Mouse (Mus musculus): ENCODE data around the gene Wdr18. TPM values are rescaled to one million over a fixed set of nuclear protein-coding genes. Genes with fewer than 3 reads are reported as not detected.

The Wdr18 gene
- polyA plus RNA-seq, 1 experiment: 23.8 TPM

DNA sequence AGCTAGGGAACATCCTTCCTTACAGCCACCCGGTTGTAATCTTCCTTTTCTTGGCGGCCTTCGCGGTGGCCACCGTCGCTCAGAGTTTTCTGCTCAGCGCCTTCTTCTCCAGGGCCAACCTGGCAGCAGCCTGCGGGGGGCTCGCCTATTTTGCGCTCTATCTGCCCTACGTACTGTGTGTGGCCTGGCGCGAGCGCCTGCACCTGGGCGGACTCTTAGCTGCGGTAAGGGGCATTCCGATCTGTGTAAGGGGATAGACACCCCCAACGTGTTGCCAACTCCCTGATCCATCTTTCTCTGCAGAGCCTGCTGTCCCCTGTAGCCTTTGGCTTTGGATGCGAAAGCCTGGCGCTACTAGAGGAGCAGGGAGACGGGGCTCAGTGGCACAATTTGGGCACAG lies 42.9 kb downstream of the Wdr18 start:
- TF ChIP-seq FLI1 (IDR thresholded peaks at IDR 0.05; ENCODE audit: low read length) (no peak), GATA1 (IDR thresholded peaks at IDR 0.05; ENCODE audit: borderline replicate concordance, low read length) (no peak)
- H3K36me3 ChIP-seq (replicated peaks; ENCODE audit: low read length): peaks cover 100% of the 10 kb centered on the region
- no peaks in the 10 kb centered on the region for H3K9me3 ChIP-seq
- H3K27me3 ChIP-seq (replicated peaks): no peaks in the 10 kb centered on the region
- H3K4me3 ChIP-seq (replicated peaks): peak overlapping the region; percentile 82
- H3K4me1 ChIP-seq: peaks cover 92% of the 10 kb centered on the region

DNA sequence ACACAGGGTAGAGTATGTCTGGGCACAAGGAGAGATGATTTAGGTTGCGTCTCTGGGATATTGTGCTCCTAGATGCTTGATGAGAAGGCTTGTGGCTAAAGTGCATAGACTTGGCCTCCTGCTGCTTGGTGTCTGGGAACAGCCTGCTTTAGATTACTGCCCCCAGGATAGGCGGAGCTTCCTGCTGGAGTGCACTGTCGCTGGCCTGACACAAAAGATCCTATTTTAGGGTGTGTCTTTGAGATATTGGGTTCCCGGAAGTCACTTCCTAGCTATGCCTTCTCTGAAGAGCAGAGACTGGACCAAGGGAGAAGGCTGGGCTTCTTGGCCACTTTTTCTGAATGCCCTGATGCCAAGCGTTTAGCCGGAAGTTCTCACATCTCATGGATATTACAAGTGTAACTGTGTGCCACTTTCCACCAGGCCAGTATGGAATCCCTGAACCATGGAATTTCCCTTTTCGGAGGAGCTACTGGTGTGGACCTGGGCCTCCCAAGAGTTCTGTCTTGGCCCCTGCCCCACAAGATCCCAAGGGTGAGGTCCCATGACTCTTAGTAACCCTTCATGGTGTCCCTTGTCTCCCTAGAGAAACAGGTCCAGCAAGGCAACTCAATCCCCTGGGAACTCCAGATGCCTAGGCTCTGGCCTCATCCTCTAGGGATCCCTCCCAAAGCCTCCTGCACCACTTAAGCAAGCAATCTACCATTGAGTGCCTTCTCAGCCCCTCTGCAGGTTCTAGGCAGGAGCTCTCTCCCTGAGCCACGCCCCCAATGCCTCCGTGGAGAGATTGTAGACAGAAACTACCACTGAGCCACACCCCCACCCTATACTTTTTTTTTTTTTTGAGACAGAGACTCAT lies 43.7 kb downstream of the Wdr18 start:
- Histone ChIP-seq H3K27me3 (replicated peaks) (no peaks in the 10 kb centered on the region), H3K9me3 (no peaks in the 10 kb centered on the region), H3K4me1 (peaks cover 92% of the 10 kb centered on the region), H3K36me3 (replicated peaks; ENCODE audit: low read length) (peaks cover 100% of the 10 kb centered on the region), H3K4me3 (replicated peaks) (peak overlapping the region; percentile 82)
- TF ChIP-seq GATA1 (IDR thresholded peaks at IDR 0.05; ENCODE audit: borderline replicate concordance, low read length) (no peak), FLI1 (IDR thresholded peaks at IDR 0.05; ENCODE audit: low read length) (no peak)

DNA sequence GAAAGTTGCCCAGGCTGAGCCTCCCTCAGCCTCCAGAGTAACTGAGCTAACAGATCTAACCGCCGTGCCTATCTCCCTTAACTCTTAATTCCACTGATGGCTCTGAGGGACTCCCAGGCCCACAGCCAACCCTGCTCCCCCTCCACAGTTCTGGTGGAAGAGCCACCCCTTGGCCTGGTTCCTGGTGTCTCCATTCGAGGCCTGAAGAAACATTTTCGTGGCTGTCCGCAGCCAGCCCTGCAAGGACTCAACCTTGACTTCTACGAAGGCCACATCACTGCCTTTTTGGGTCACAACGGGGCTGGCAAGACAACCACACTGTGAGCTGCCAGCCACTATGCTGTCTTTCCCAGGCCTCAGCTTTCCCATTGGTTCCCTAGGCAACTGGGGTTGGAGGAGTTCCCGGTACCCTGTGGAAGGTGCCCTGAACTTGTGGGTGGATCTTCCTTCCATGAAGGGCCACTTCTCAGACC lies 44.3 kb downstream of the Wdr18 start:
- Histone ChIP-seq H3K27me3 (replicated peaks) (no peaks in the 10 kb centered on the region), H3K36me3 (replicated peaks; ENCODE audit: low read length) (peaks cover 100% of the 10 kb centered on the region), H3K4me1 (peaks cover 89% of the 10 kb centered on the region), H3K4me3 (replicated peaks) (no peak overlapping the region), H3K9me3 (no peaks in the 10 kb centered on the region)
- TF ChIP-seq FLI1 (IDR thresholded peaks at IDR 0.05; ENCODE audit: low read length) (no peak), GATA1 (IDR thresholded peaks at IDR 0.05; ENCODE audit: borderline replicate concordance, low read length) (no peak)

DNA sequence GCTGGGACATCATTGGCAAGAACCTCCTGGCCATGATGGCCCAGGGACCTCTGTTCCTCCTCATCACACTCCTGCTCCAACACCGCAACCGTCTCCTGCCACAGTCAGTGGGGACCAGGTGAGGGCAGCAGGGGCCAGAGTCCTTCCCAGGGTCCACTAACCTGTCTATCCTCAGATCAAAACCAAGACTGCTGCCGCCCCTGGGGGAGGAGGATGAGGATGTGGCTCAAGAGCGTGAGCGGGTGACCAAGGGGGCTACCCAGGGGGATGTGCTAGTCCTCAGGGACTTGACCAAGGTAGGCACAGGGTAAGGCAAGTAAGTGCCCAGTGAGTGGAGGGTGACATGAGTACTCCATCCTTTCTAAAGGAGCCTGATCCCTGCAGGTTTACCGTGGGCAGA lies 51.8 kb downstream of the Wdr18 start:
- TF ChIP-seq FLI1 (IDR thresholded peaks at IDR 0.05; ENCODE audit: low read length) (no peak), GATA1 (IDR thresholded peaks at IDR 0.05; ENCODE audit: borderline replicate concordance, low read length) (no peak)
- Histone ChIP-seq H3K36me3 (replicated peaks; ENCODE audit: low read length) (peaks cover 96% of the 10 kb centered on the region), H3K4me3 (replicated peaks) (no peak overlapping the region), H3K4me1 (peaks cover 80% of the 10 kb centered on the region), H3K27me3 (replicated peaks) (no peaks in the 10 kb centered on the region), H3K9me3 (peaks cover 3% of the 10 kb centered on the region; the same call in 1 of the 2 replicates)

DNA sequence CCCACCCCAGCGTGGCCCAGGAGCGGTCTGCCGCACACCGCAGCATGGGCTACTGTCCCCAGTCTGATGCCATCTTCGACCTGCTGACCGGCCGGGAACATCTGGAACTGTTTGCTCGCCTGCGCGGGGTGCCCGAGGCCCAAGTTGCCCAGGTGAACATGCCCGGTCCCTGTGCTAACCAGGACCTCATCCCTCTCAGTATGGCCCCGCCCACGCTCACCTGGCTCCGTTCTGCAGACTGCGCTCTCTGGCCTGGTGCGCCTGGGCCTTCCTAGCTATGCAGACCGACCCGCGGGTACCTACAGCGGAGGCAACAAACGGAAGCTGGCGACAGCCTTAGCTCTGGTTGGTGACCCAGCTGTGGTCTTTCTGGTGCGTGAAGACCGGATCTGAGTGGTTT lies 53.7 kb downstream of the Wdr18 start:
- H3K4me1 ChIP-seq: peaks cover 72% of the 10 kb centered on the region
- H3K4me3 ChIP-seq (replicated peaks): no peak overlapping the region
- no peak for TF ChIP-seq FLI1 (IDR thresholded peaks at IDR 0.05; ENCODE audit: low read length)
- TF ChIP-seq GATA1 (IDR thresholded peaks at IDR 0.05; ENCODE audit: borderline replicate concordance, low read length): no peak
- H3K9me3 ChIP-seq: peaks cover 3% of the 10 kb centered on the region; the same call in 1 of the 2 replicates
- H3K36me3 ChIP-seq (replicated peaks; ENCODE audit: low read length): peaks cover 91% of the 10 kb centered on the region
- no peaks in the 10 kb centered on the region for H3K27me3 ChIP-seq (replicated peaks)

DNA sequence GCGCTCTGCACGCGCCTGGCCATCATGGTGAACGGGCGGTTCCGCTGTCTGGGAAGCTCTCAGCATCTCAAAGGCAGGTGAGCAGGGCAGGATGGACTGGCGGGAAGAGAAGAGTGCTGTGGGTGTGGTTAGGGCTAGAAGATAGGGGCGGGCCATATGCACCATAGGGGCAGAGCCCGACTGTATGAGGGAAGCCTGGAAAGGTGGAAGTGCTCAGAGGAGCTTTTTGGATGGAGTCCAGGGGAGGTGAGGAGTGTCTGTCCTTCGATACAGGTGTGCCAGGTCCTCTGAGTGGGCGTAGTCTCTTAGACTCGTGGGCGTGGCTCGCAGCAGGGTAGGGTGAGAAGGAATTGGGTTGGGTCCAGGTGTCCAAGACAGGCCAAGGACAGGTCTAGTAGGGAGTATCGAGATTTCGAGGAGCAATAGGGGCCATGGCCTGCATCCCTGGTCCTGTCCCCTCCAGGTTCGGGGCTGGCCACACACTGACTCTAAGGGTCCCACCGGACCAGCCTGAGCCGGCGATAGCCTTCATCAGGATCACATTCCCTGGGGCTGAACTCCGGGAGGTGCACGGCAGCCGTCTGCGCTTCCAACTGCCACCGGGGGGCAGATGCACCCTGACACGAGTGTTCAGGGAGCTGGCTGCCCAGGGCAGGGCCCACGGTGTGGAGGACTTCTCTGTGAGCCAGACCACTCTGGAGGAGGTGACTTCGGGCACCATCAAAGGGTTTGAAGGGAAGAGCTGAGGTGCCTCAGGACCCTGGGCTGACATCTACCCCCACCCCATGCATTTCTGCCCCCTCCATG lies 54.7 kb downstream of the Wdr18 start:
- no peak for TF ChIP-seq GATA1 (IDR thresholded peaks at IDR 0.05; ENCODE audit: borderline replicate concordance, low read length)
- Histone ChIP-seq H3K36me3 (replicated peaks; ENCODE audit: low read length) (peaks cover 90% of the 10 kb centered on the region), H3K4me3 (replicated peaks) (peak overlapping the region; percentile 78), H3K4me1 (peaks cover 78% of the 10 kb centered on the region), H3K9me3 (peaks cover 2% of the 10 kb centered on the region; the same call in 1 of the 2 replicates), H3K27me3 (replicated peaks) (no peaks in the 10 kb centered on the region)

DNA sequence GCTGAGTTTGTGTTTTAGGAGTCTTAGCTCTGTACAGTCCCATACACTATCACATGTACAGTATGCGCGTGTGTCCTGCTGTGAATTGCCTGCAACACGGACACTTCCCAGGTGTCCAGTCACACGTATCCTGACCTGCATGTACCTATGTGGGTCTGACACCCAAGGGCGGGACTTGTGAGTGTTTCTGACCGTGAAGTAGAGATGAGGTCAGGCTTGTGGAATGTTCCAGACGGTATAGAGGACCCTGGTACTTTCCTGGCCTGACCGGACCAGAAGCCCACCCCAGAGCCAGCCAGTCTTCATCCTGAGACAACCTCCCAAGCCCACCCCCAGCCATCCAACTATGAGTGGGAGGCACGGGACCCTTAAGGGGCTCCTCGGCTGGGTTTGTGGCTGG lies 55.6 kb downstream of the Wdr18 start:
- H3K27me3 ChIP-seq (replicated peaks): no peaks in the 10 kb centered on the region
- H3K4me3 ChIP-seq (replicated peaks): peak overlapping the region; percentile 76
- TF ChIP-seq GATA1 (IDR thresholded peaks at IDR 0.05; ENCODE audit: borderline replicate concordance, low read length): no peak
- no peak for TF ChIP-seq FLI1 (IDR thresholded peaks at IDR 0.05; ENCODE audit: low read length)
- H3K36me3 ChIP-seq (replicated peaks; ENCODE audit: low read length): peaks cover 90% of the 10 kb centered on the region
- H3K4me1 ChIP-seq: peaks cover 83% of the 10 kb centered on the region
- no peaks in the 10 kb centered on the region for H3K9me3 ChIP-seq

DNA sequence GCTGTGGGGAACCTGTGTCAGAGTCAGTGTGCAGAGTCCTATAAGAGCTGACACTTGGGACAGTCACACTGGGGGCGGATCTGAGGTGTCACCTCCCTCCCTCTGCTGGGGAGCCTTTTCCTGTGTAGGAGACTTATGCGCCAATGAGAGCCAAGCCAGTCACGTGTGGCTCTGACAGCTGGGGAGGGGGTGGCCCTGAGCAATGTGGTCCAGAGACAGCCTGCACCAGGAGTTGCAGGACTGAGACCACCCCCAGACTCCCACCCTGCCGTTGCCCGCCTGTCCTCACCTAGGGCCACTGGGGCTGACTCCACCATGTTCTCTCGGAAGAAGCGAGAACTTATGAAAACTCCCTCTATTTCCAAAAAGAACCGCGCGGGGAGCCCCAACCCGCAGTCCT lies 56.6 kb downstream of the Wdr18 start, which contains the start of gene Arhgap45:
Arhgap45 (plus strand) TSS at position 143 of the 400 bp plus-strand sequence.
- H3K36me3 ChIP-seq (replicated peaks; ENCODE audit: low read length): peaks cover 90% of the 10 kb centered on the region
- H3K9me3 ChIP-seq: no peaks in the 10 kb centered on the region
- H3K4me3 ChIP-seq (replicated peaks): peak within 1 kb of the TSS; percentile 97
- TF ChIP-seq GATA1 (IDR thresholded peaks at IDR 0.05; ENCODE audit: borderline replicate concordance, low read length): no peak
- no peak for TF ChIP-seq FLI1 (IDR thresholded peaks at IDR 0.05; ENCODE audit: low read length)
- no peaks in the 10 kb centered on the region for H3K27me3 ChIP-seq (replicated peaks)
- peaks cover 87% of the 10 kb centered on the region for H3K4me1 ChIP-seq

DNA sequence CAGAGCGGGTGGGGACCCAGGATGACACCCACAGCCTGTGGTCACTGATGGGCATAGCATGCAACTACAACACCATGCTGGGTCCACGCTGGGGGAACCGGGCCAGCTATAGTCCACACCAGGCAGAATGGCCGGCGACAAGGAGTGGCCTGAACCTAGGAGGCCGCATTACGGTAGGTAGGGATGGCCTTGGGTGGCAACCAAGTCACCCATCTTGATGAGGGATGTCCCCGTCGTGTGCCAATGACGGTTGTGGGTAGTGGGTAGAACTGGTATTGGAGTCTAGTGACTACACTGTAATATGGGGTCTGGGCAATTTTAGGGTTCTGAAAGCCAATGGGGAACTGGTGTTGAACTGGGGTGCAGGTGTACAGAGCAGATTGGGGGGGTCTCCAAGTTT lies 57.0 kb downstream of the Wdr18 start:
- Histone ChIP-seq H3K9me3 (no peaks in the 10 kb centered on the region), H3K36me3 (replicated peaks; ENCODE audit: low read length) (peaks cover 90% of the 10 kb centered on the region), H3K4me1 (peaks cover 87% of the 10 kb centered on the region), H3K4me3 (replicated peaks) (peak overlapping the region; percentile 97), H3K27me3 (replicated peaks) (no peaks in the 10 kb centered on the region)
- TF ChIP-seq GATA1 (IDR thresholded peaks at IDR 0.05; ENCODE audit: borderline replicate concordance, low read length) (no peak), FLI1 (IDR thresholded peaks at IDR 0.05; ENCODE audit: low read length) (no peak)
